Mouse (Mus musculus) stomach, postnatal 0 days (tissue): ENCODE data around the gene Gtf2a2.

Experiments
- CTCF ChIP-seq: IDR thresholded peaks from 2 replicates; pipeline ENCODE4 v1.5.1; 2016; ENCODE audit warnings: antibody characterized with exemption, low read depth, mild to moderate bottlenecking, moderate library complexity
- EP300 ChIP-seq: optimal IDR thresholded peaks from 2 replicates; pipeline ENCODE3; 2016; ENCODE audit warnings: antibody characterized with exemption

GRCm38 (mm10) chr9:69992841-69993277, 19.5 kb upstream of the Gtf2a2 start:
- TF ChIP-seq EP300 = no peak
- TF ChIP-seq CTCF = no peak
